Mouse (Mus musculus) small intestine, adult 2 months (tissue): ENCODE results near the gene Morf4l1. TPM values are rescaled to one million over a fixed set of nuclear protein-coding genes. Genes with fewer than 3 reads are reported as not detected.
"Not testable (repeated sequence)": the region's sequence is repeated elsewhere in the genome, so short reads cannot be mapped to it uniquely, and the experiment has no call there.

Experiments
- H3K27ac ChIP-seq: fragments of 200-500 bp; 2 replicates; pipeline ENCODE4 v1.5.1; 2012; ENCODE audit warnings: low read depth, low read length, control low read depth, inconsistent platforms; ENCODE audit not compliant: insufficient read depth
- H3K27me3 ChIP-seq: fragments of 200-500 bp; 2 replicates; pipeline ENCODE4 v1.6.1; 2012; ENCODE audit warnings: mild to moderate bottlenecking, moderate library complexity, low read length, inconsistent platforms; ENCODE audit not compliant: control insufficient read depth, insufficient read depth
- H3K36me3 ChIP-seq: fragments of 200-500 bp; 2 replicates; pipeline ENCODE4 v1.6.1; 2012; ENCODE audit warnings: mild to moderate bottlenecking, low read length, control low read depth, inconsistent platforms; ENCODE audit not compliant: control insufficient read depth, insufficient read depth
- H3K4me1 ChIP-seq: fragments of 200-500 bp; 2 replicates; pipeline ENCODE4 v1.6.1; 2012; ENCODE audit warnings: low read length, inconsistent platforms, mixed read lengths; ENCODE audit not compliant: control insufficient read depth, insufficient read depth, insufficient read length
- H3K4me3 ChIP-seq: fragments of 200-500 bp; 2 replicates; pipeline ENCODE4 v1.5.1; 2012; ENCODE audit warnings: low read depth, mild to moderate bottlenecking, control low read depth, inconsistent platforms, low read length, moderate library complexity
- CTCF ChIP-seq: fragments of 200-500 bp; IDR thresholded peaks from 2 replicates; pipeline ENCODE4 v1.5.1; 2012; ENCODE audit warnings: low read depth, mild to moderate bottlenecking, control low read depth, inconsistent platforms, low read length, moderate library complexity, mixed read lengths; ENCODE audit not compliant: insufficient replicate concordance, insufficient read length; ENCODE audit errors: extremely low read depth
- POLR2A ChIP-seq: fragments of 200-500 bp; IDR thresholded peaks from 2 replicates; pipeline ENCODE4 v1.6.1; 2012; ENCODE audit warnings: low read depth, mild to moderate bottlenecking, control low read depth, inconsistent platforms, low read length, moderate library complexity
- WGBS: fragments of 180-500 bp; shearing (Covaris S2); methylation state at CpG from one replicate; pipeline ENCODE4 v1.1.7; 2018; 5-methylcytosine and 5-hydroxymethylcytosine counted together
- polyA plus RNA-seq: library from polyadenylated mRNA; depleted of rRNA; stranded (reverse); fragments of >200 nt; gene quantifications from 2 replicates; pipeline ENCODE4 v1.2.3, GENCODE M21; 2012; rRNA removed

Gene Morf4l1
- polyA plus RNA-seq, 1 experiment, result 21.0 TPM

GRCm38 (mm10) chr9:90047937-90048627 lies 66.5 kb downstream of the Morf4l1 start:
- no peaks in the 10 kb centered on the region for H3K36me3 ChIP-seq
- no peak overlapping the region for H3K4me3 ChIP-seq
- TF ChIP-seq CTCF, result no peak
- no peak for TF ChIP-seq POLR2A
- 22% methylated on average over 5 of the region's 5 CpGs for WGBS
- peaks cover 2% of the 10 kb centered on the region; the same call in 1 of the 2 replicates for H3K4me1 ChIP-seq
- H3K27ac ChIP-seq, result no peak overlapping the region
- no peaks in the 10 kb centered on the region for H3K27me3 ChIP-seq

GRCm38 (mm10) chr9:90045191-90045590 lies 69.4 kb downstream of the Morf4l1 start:
- Histone ChIP-seq H3K27me3 (no peaks in the 10 kb centered on the region), H3K4me1 (no peaks in the 10 kb centered on the region), H3K36me3 (no peaks in the 10 kb centered on the region), H3K27ac (no peak overlapping the region), H3K4me3 (no peak overlapping the region)
- TF ChIP-seq POLR2A (no peak), CTCF (no peak)
- 62% methylated on average over 7 of the region's 7 CpGs for WGBS

DNA sequence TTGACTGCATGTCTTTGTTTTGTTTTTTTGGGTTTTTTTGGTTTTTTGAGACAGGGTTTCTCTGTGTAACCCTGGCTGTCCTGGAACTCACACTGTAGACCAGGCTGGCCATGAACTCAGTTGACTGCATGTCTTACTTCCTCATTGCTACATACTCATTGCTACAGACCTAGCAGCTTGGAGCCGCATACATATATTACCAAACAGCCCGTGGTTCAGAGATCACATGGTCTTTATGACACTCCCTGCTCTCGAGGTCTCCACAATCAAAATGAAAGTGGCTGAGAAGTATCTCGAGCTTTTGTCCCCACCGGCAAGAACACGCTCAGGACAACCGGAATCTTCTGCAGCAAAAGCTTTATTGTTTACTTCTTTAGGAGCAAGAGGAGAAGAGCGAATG lies 71.7 kb downstream of the Morf4l1 start:
- H3K4me3 ChIP-seq, H3K4me1 ChIP-seq, H3K27me3 ChIP-seq, H3K36me3 ChIP-seq, H3K27ac ChIP-seq: not testable (repeated sequence)
- 52% methylated on average over 8 of the region's 8 CpGs for WGBS

Other genes with a start within 250 kb of the Morf4l1 start
- 0.15 and 0.17 TPM in 2 replicates for gene Rasgrf1, start 204.9 kb downstream of the Morf4l1 start, polyA plus RNA-seq
- 24.9 and 33.8 TPM in 2 replicates for gene Ctsh, start 60.6 kb downstream of the Morf4l1 start, polyA plus RNA-seq
- 2.8 and 4.1 TPM in 2 replicates for gene Adamts7, start 48.3 kb upstream of the Morf4l1 start, polyA plus RNA-seq
- 9.6 and 13.1 TPM in 2 replicates for gene Tbc1d2b, start 156.0 kb upstream of the Morf4l1 start, polyA plus RNA-seq